Mouse (Mus musculus): ENCODE measurements around the gene Rora.

- no peak for TF ChIP-seq CTCF (IDR thresholded peaks at IDR 0.05; ENCODE audit: low read depth)
- no peak for TF ChIP-seq EP300 (IDR thresholded peaks at IDR 0.05; ENCODE audit: low read depth)
Observed at GRCm38 (mm10) chr9:69435194-69435593, 781.6 kb downstream of the Rora start.
